Mouse (Mus musculus): ENCODE data around the gene Zbtb16. TPM values are rescaled to one million over a fixed set of nuclear protein-coding genes. Genes with fewer than 3 reads are reported as not detected.

Gene Zbtb16
- polyA plus RNA-seq, 1 experiment from 2014 or later = 2.3 TPM

DNA sequence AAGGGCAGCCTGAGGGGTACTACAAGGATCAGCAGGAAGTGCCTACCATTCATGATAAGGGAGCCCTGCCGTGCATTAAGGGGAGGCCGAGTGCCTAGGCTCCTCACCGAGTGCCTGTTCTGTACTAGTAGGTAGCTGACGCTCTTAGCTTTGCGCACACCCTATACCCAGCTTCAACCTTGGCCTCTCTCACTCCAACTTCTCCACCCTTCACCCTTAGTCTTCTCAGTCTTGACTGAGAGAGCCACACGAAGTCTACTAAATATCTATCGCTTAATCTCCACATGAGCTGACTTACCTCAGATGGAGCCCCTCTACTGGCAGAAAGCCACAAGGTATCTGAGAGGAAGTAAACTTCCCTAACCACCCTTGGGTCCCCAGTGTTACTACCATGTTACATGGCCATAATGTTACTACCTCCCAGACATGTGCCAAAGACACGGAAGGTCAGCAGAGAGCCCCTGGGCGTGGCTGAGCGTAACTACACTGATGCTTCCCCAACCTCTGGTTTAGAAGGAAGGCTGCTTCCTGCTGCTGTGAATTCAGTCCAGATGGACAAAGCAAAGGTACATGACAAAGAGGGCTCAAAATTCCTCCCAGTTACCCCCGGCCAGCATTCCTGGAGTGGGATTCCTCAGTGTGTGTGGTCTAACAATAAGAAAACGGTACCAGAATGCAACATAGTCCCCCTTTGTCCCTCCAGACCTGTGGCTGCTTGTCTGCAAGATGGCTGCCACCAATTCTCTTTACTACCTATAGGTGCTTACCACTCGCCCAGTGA is 122.8 kb downstream of the Zbtb16 start:
- peaks cover 28% of the 10 kb centered on the region for H3K4me1 ChIP-seq (replicated peaks; ENCODE audit: control insufficient read depth, insufficient read depth, low read length)
- no peaks in the 10 kb centered on the region for H3K9me3 ChIP-seq (ENCODE audit: control insufficient read depth, low read length)
- H3K27ac ChIP-seq (ENCODE audit: low read depth, low read length) = peak overlapping the region; percentile 38; the same call in 1 of the 2 replicates
- peak; percentile 41; the same call in 1 of the 2 replicates for ATAC-seq (replicated peaks; ENCODE audit: low FRiP score)
- H3K4me3 ChIP-seq (ENCODE audit: low read depth, low read length) = no peak overlapping the region
- DNase-seq (ENCODE audit: low spot score) = no peak
- 67% methylated on average over 13 of the region's 13 CpGs for WGBS
- H3K9ac ChIP-seq (ENCODE audit: low read depth, low read length) = peak overlapping the region; percentile 34; the same call in 1 of the 2 replicates
- 0 out of 2 replicates have a peak, but pooled peaks cover 2% of the 10 kb centered on the region for H3K27me3 ChIP-seq (replicated peaks; ENCODE audit: control insufficient read depth, insufficient read depth, low read length)
- H3K4me2 ChIP-seq = no peak overlapping the region
- no peaks in the 10 kb centered on the region for H3K36me3 ChIP-seq (ENCODE audit: control insufficient read depth, insufficient read depth, low read length)

DNA sequence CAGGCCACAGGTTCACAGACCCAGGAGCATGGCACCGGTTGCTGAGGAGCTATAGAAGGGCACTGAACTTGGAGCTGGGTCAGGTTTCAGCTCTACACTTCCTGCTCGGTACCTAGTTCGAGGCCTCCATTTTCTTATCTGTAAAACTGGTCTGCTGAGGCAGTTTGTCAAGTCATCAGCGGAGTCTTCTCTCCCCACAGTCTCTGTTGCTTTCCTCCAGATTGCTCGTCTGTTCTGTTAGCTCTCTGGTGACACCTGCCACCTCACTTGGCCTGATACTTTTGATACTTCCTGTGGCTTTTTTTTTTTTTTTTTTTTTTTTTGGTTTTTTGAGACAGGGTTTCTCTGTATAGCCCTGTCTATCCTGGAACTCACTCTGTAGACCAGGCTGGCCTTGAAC is 124.2 kb downstream of the Zbtb16 start:
- H3K4me2 ChIP-seq = peak overlapping the region; percentile 22; the same call in 1 of the 2 replicates
- H3K36me3 ChIP-seq (ENCODE audit: control insufficient read depth, insufficient read depth, low read length) = no peaks in the 10 kb centered on the region
- 24% methylated on average over 5 of the region's 5 CpGs for WGBS
- ATAC-seq (replicated peaks; ENCODE audit: low FRiP score) (peak; percentile 84), DNase-seq (ENCODE audit: low spot score) (no peak)
- peaks cover 28% of the 10 kb centered on the region for H3K4me1 ChIP-seq (replicated peaks; ENCODE audit: control insufficient read depth, insufficient read depth, low read length)
- H3K9ac ChIP-seq (ENCODE audit: low read depth, low read length) = peak overlapping the region; percentile 46
- 0 out of 2 replicates have a peak, but pooled peaks cover 2% of the 10 kb centered on the region for H3K27me3 ChIP-seq (replicated peaks; ENCODE audit: control insufficient read depth, insufficient read depth, low read length)
- peak overlapping the region; percentile 80 for H3K27ac ChIP-seq (ENCODE audit: low read depth, low read length)
- H3K4me3 ChIP-seq (ENCODE audit: low read depth, low read length) = no peak overlapping the region
- no peaks in the 10 kb centered on the region for H3K9me3 ChIP-seq (ENCODE audit: control insufficient read depth, low read length)

DNA sequence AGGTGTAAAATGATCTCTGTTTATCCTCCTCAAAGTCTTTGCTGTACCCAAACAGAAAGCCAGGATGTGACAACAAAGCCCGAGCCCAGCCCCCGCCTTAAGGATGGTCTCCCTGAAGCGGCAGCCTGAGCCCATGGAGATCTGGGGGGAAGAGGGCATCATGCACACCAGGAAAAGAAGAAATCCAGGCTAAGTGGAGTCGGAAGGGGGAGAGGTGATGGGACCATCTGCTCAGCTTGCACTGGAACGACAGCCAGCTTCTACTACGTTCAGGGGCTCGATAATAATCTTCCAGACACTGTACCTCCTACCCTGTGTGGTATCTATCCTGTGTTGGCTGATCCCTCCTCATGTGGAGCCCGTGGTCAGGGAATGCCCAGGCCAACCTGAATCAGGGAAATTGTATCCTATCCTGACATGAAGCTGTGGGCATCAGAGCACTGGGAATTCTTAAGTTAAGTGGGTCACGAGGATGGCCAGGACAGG is 124.7 kb downstream of the Zbtb16 start:
- 48% methylated on average over 9 of the region's 9 CpGs for WGBS
- Histone ChIP-seq H3K4me3 (ENCODE audit: low read depth, low read length) (no peak overlapping the region), H3K4me1 (replicated peaks; ENCODE audit: control insufficient read depth, insufficient read depth, low read length) (peaks cover 28% of the 10 kb centered on the region), H3K36me3 (ENCODE audit: control insufficient read depth, insufficient read depth, low read length) (no peaks in the 10 kb centered on the region), H3K27ac (ENCODE audit: low read depth, low read length) (peak overlapping the region; percentile 80), H3K27me3 (replicated peaks; ENCODE audit: control insufficient read depth, insufficient read depth, low read length) (0 out of 2 replicates have a peak, but pooled peaks cover 2% of the 10 kb centered on the region), H3K4me2 (peak overlapping the region; percentile 22; the same call in 1 of the 2 replicates), H3K9me3 (ENCODE audit: control insufficient read depth, low read length) (no peaks in the 10 kb centered on the region), H3K9ac (ENCODE audit: low read depth, low read length) (peak overlapping the region; percentile 46)
- peak; percentile 66; the same call in 1 of the 2 replicates for ATAC-seq (replicated peaks; ENCODE audit: low FRiP score)
- no peak for DNase-seq (ENCODE audit: low spot score)

DNA sequence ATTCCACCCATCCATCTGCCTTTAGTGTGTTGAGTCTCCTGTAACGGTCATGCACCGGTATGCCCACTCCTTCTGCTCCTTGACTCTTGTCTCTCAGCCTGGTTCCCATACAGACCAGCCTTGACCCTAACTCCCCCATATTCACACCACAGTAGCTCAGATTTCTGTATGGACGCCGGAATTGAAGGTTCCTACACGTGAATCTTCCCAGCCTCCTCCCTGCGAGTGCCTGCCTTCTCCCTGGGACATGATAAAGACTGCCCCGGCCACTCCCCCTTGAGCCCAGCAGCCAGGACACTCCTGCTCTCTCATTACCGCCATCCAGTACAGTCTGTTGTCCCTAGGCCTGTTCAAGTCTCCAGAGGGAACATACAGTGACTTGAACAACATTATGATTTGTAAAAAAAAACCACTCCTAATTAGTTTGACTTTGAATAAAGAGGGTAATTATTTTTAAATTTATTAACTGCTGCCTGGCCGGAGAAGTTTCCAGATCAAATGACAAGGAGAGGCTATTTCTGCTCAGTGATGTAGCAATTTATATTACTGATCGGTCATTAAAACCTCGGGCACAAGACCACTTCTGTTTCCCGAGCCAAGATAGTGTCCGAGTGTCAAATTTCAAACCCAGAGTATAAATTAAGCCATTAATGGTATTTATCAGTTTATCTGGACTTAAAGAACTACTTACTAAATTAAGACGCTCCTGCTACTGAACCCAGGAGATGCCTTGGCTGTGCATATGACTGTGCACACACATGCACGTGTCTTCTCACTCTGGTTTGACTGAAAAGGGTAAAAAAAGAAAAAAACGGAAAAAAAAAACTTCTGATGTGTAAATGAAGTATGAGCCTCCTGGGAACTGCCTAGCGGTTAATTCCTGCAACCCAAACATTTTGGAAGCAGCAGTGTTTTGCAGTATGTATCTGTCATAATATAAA is 125.4 kb downstream of the Zbtb16 start:
- H3K4me1 ChIP-seq (replicated peaks; ENCODE audit: control insufficient read depth, insufficient read depth, low read length) = peaks cover 28% of the 10 kb centered on the region
- no peak overlapping the region; the same call in 1 of the 2 replicates for H3K4me2 ChIP-seq
- H3K36me3 ChIP-seq (ENCODE audit: control insufficient read depth, insufficient read depth, low read length) = no peaks in the 10 kb centered on the region
- no peak overlapping the region for H3K9ac ChIP-seq (ENCODE audit: low read depth, low read length)
- 0 out of 2 replicates have a peak, but pooled peaks cover 2% of the 10 kb centered on the region for H3K27me3 ChIP-seq (replicated peaks; ENCODE audit: control insufficient read depth, insufficient read depth, low read length)
- ATAC-seq (replicated peaks; ENCODE audit: low FRiP score) (no peak), DNase-seq (ENCODE audit: low spot score) (no peak)
- no peak overlapping the region; the same call in 1 of the 2 replicates for H3K27ac ChIP-seq (ENCODE audit: low read depth, low read length)
- no peaks in the 10 kb centered on the region for H3K9me3 ChIP-seq (ENCODE audit: control insufficient read depth, low read length)
- no peak overlapping the region for H3K4me3 ChIP-seq (ENCODE audit: low read depth, low read length)
- WGBS = 42% methylated on average over 17 of the region's 17 CpGs

DNA sequence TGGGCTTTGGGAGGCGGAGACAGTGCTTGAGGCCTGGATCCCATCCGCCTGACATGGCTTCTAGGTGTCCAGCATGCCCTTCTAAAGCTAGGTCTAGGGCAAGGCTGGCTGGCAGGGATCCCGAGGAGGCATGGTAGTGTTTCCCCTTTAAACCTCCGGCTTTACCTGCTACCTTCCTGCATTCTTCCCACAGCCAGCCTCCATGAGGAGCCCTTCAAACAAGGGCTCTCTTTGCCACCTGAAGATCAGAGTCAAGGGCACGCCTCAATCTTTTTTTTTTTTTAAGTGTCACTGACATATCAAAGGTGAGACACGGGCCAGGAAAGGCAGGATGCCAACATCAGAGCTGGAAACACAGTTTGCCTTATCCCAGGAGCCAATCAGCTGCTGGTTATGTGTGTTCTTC is 128.2 kb downstream of the Zbtb16 start:
- Histone ChIP-seq H3K9me3 (ENCODE audit: control insufficient read depth, low read length) (no peaks in the 10 kb centered on the region), H3K27ac (ENCODE audit: low read depth, low read length) (no peak overlapping the region), H3K27me3 (replicated peaks; ENCODE audit: control insufficient read depth, insufficient read depth, low read length) (0 out of 2 replicates have a peak, but pooled peaks cover 6% of the 10 kb centered on the region), H3K36me3 (ENCODE audit: control insufficient read depth, insufficient read depth, low read length) (no peaks in the 10 kb centered on the region), H3K9ac (ENCODE audit: low read depth, low read length) (no peak overlapping the region), H3K4me1 (replicated peaks; ENCODE audit: control insufficient read depth, insufficient read depth, low read length) (peaks cover 21% of the 10 kb centered on the region), H3K4me2 (no peak overlapping the region), H3K4me3 (ENCODE audit: low read depth, low read length) (no peak overlapping the region)
- ATAC-seq (replicated peaks; ENCODE audit: low FRiP score) (no peak), DNase-seq (ENCODE audit: low spot score) (no peak)
- WGBS = 70% methylated on average over 6 of the region's 6 CpGs

DNA sequence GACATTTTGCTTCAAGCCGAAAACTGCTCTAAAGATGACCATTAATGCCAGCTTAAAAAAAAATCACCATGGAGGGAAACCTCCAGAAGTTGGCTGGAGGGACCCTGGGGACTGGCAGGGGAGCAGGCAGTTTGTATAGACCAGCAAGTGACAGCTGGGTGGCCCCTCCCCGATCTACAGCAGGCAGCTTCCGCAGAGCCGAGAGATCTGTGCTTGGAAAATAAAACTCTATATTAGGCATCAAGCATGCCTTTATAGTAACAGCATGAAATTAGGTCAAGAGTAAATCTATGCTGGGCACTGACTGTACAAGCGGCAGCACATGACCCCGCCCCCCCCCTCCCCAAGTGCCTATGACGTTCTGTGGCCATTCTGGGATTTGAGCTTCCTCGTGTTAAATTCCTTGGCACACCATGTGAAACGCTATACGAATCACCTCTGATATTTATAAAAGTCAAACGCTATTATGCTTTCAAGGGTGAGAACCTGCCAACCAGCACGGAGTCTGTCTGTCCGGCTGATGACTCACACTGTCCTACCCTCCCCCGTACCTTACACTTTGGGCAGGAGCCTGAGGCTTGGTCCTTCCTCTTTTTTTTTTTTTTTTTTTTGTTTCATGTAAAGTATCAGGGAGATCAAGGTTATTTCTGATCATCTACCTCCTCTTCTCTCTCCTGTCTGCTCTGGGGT is 128.7 kb downstream of the Zbtb16 start:
- Histone ChIP-seq H3K4me1 (replicated peaks; ENCODE audit: control insufficient read depth, insufficient read depth, low read length) (peaks cover 16% of the 10 kb centered on the region), H3K4me3 (ENCODE audit: low read depth, low read length) (no peak overlapping the region), H3K36me3 (ENCODE audit: control insufficient read depth, insufficient read depth, low read length) (no peaks in the 10 kb centered on the region), H3K27ac (ENCODE audit: low read depth, low read length) (no peak overlapping the region), H3K9ac (ENCODE audit: low read depth, low read length) (no peak overlapping the region), H3K27me3 (replicated peaks; ENCODE audit: control insufficient read depth, insufficient read depth, low read length) (0 out of 2 replicates have a peak, but pooled peaks cover 6% of the 10 kb centered on the region), H3K4me2 (no peak overlapping the region), H3K9me3 (ENCODE audit: control insufficient read depth, low read length) (no peaks in the 10 kb centered on the region)
- DNase-seq (ENCODE audit: low spot score) (no peak), ATAC-seq (replicated peaks; ENCODE audit: low FRiP score) (no peak)
- 64% methylated on average over 14 of the region's 14 CpGs for WGBS

DNA sequence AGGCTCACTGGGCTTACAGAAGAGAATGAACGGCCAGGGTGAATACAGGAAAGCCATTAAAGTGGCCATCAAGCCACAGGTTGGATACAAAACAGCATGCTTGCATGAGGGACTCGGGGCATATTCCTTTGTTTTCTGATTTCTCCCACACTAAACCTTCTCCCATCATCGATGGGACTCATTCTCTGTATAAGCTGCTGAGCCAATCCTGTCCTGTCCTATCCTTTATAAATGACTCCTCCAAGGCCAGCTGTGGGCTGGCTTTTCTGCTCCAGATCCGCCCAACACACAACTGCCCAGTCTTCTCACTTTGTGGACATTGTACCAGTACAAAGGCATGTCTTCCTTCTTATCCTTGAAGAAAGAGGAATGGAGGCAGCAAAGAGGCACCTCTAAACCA is 134.7 kb downstream of the Zbtb16 start:
- no peaks in the 10 kb centered on the region for H3K9me3 ChIP-seq (ENCODE audit: control insufficient read depth, low read length)
- ATAC-seq (replicated peaks; ENCODE audit: low FRiP score) (no peak), DNase-seq (ENCODE audit: low spot score) (no peak)
- no peaks in the 10 kb centered on the region; the same call in 1 of the 2 replicates for H3K4me1 ChIP-seq (replicated peaks; ENCODE audit: control insufficient read depth, insufficient read depth, low read length)
- no peak overlapping the region for H3K4me2 ChIP-seq
- no peak overlapping the region for H3K4me3 ChIP-seq (ENCODE audit: low read depth, low read length)
- H3K27ac ChIP-seq (ENCODE audit: low read depth, low read length) = no peak overlapping the region
- H3K27me3 ChIP-seq (replicated peaks; ENCODE audit: control insufficient read depth, insufficient read depth, low read length) = peaks cover 3% of the 10 kb centered on the region
- WGBS = 77% methylated on average over 4 of the region's 4 CpGs
- H3K9ac ChIP-seq (ENCODE audit: low read depth, low read length) = no peak overlapping the region
- no peaks in the 10 kb centered on the region for H3K36me3 ChIP-seq (ENCODE audit: control insufficient read depth, insufficient read depth, low read length)

DNA sequence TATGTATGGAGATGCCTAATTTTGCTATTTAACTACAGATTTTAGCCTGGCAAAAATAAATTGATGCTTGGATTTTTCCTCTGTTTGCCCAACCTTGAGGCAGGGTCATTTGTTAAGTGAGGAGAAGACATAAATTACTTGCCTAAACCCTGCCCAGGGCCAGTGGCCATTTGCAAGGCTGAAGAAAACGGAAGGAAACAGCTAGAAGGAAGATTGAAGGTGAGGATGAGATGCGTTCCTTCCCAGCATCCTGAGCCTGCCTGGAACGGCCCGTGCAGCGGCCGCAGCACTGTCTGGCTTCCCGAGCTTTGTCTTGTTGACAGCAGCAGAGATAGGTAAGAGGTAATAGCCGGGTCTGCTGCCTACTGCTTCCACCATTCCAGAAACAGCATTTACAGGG is 135.2 kb downstream of the Zbtb16 start:
- peaks cover 3% of the 10 kb centered on the region for H3K27me3 ChIP-seq (replicated peaks; ENCODE audit: control insufficient read depth, insufficient read depth, low read length)
- H3K9ac ChIP-seq (ENCODE audit: low read depth, low read length) = no peak overlapping the region
- no peaks in the 10 kb centered on the region for H3K9me3 ChIP-seq (ENCODE audit: control insufficient read depth, low read length)
- no peak overlapping the region for H3K4me2 ChIP-seq
- H3K36me3 ChIP-seq (ENCODE audit: control insufficient read depth, insufficient read depth, low read length) = no peaks in the 10 kb centered on the region
- no peaks in the 10 kb centered on the region; the same call in 1 of the 2 replicates for H3K4me1 ChIP-seq (replicated peaks; ENCODE audit: control insufficient read depth, insufficient read depth, low read length)
- ATAC-seq (replicated peaks; ENCODE audit: low FRiP score) = no peak
- WGBS = 57% methylated on average over 8 of the region's 8 CpGs
- H3K4me3 ChIP-seq (ENCODE audit: low read depth, low read length) = no peak overlapping the region
- DNase-seq (ENCODE audit: low spot score) = no peak
- H3K27ac ChIP-seq (ENCODE audit: low read depth, low read length) = no peak overlapping the region
